Mouse (Mus musculus) CD4-positive, CD25-positive, alpha-beta regulatory T cell, adult 2 months (primary cell): ENCODE measurements around the gene Gm10065.

ENCODE experiments used
- DNase-seq: peaks from one replicate; pipeline ENCODE4 v3.0.0-alpha.2; 2012; ENCODE audit warnings: low read depth, low spot score

The Gm10065 gene

GRCm38 (mm10) chr13:21435476-21435875 is 43.8 kb downstream of the Gm10065 start:
- DNase-seq: no peak
